Mouse (Mus musculus): ENCODE measurements around the gene Snf8.

Gene Snf8

DNA sequence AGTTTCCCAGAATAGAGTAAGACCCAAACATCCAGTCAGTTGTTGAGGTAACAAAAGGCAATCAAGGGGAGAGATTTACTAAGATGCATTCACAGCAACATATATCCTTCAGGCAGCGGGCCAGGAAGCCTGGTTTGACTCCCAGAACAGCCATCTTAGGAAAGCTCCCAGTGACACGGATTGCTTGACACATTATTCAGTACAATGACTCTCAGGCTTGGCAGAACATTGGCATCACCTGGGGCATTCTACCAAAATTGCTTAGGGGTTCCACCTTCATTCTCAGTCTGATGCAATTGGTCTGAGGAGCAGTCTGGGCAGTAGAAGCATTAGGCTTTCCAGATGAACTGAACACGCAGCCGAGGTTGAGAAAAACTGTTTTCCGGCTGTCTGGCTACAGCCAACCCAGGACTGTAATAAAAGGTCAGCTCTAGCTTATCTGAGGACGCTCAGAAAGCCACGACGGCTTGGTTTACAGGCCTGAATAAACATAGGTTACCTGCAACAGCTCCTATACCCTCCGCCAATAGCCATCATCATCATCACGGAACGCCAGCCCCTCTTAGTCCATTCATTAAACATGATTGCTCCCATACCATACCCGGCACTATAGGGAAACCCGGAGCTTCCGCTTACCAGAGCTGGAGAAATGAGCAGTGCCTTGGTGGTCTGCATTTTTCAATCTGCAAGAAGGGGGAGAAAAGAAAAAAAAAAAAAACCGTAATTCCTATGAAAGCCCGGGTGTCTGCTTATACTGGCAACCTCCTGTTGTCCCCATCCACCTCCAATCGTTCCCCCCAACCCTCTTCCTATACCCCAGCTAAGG is 39.9 kb downstream of the Snf8 start:
- DNase-seq (ENCODE audit: low read depth, low spot score): peak; percentile 35

DNA sequence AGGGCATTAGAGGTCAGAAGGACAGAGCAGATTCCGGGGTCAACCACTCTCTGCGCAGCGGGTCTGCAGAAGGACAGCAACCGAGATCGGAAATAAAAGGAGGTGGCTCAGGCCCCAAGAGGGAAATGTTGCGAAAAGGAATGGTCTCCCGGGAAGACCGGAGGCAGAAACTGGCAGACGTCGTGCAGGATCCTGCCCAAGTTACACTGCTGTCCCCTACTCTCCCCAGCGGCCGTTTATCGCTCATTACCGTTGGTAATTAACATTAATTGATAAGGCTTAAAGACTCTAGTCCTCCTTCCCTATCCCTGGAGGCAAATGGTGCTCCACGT is 40.5 kb downstream of the Snf8 start:
- DNase-seq (ENCODE audit: low read depth, low spot score): no peak

DNA sequence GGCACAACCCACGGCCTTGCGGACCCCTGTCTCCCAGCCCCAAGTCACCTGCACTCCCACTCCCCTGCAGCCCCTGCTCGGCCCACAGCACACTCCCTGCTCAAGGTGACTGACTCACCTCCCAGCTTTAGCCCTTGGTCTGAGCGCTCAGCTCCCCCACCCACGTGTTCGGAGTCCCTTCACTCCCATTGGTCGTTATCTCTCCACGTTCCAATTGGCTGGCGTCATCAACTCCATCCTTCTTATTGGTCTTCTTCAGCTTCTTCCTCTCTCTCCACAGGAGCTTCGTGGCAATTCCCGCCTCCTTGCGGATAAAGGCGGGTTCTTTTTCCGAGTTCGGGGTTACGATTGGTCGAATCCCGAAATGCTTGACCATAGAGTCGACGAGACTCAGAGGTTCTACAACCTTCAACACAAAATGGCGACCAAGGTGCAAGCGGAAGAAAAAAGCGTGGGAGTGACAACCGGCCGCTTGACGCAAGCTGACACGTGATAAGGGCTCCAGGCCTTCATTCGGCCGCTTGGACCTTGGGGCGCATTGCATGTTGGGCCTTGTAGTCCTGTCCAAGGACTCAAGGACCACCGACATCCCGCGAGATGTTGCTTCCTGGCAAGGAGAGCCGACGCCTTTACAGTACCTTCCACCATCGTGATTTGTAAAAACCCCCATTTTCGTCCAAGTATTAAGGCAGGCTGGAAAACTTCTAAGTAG is 41.0 kb downstream of the Snf8 start, which contains the start of gene Atp5g1:
Gene Atp5g1 (minus strand): TSS at position 162 of the 712 bp plus-strand sequence.
- DNase-seq (ENCODE audit: low read depth, low spot score): peak; percentile 99

GRCm38 (mm10) chr11:96076221-96077105 is 41.8 kb downstream of the Snf8 start:
- DNase-seq (ENCODE audit: low read depth, low spot score): no peak

- DNase-seq (ENCODE audit: low read depth, low spot score): no peak
Observed at GRCm38 (mm10) chr11:96080736-96081135, 46.1 kb downstream of the Snf8 start.

DNA sequence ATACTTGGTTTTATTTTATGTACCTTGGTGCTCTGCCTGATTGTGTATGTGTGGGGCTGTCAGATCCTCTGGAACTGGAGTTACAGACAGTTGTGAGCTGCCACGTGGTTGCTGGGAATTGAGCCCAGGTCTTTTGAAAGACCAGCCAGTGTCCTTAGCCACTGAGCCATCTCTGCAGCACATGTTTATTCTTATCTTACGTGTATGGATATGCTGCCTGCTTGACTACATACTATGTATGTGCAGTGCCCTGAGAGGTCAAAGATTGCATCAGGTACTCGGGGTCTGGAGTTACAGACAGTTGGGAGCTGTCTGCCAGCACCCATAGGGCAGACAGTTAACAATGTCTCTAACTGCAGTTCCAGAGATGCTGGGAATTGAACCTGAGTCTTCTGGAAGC is 48.0 kb downstream of the Snf8 start:
- DNase-seq (ENCODE audit: low read depth, low spot score): no peak

- DNase-seq (ENCODE audit: low read depth, low spot score): no peak
Observed at GRCm38 (mm10) chr11:96087981-96088380, 53.3 kb downstream of the Snf8 start.

- DNase-seq (ENCODE audit: low read depth, low spot score): peak; percentile 53
Observed at GRCm38 (mm10) chr11:96091073-96091472, 56.4 kb downstream of the Snf8 start.

DNA sequence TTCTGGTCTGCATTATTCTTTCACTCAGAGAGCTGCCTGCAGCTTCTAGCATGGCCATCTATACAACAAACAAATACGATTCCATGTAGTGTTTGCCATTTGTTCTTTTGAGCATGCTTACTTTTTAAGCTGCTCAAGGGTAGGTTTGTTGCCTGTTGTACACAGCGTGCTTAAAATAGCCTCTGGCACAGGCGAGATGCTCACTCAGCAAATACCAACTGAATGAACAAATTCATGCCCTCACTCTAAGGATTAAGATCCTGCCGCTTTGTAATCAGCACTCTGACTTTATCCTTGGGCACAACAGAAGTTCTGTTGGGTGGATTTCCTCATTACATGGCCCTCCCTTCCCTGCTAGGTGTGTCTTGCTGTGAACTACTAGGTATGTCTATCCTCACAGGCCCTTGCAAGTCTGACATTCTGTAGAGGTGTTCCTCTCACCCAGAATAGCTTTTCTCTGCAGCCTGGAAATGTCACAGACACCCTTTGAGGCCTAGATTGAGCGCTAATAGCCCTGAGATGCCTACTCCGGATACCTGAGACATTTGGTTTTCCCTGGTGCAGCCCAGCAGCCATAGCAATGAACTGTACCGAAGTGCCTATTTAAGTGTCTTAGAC is 58.1 kb downstream of the Snf8 start:
- DNase-seq (ENCODE audit: low read depth, low spot score): no peak

- DNase-seq (ENCODE audit: low read depth, low spot score): peak; percentile 60
Observed at GRCm38 (mm10) chr11:96093361-96093760, 58.7 kb downstream of the Snf8 start.

Measured in A20 (cell line).